Mouse (Mus musculus) right cerebral cortex, postnatal 10 days (tissue): ENCODE measurements around the gene Mlec.
"Not testable (repeated sequence)": the region's sequence is repeated elsewhere in the genome, so short reads cannot be mapped to it uniquely, and the experiment has no call there.

Source experiments
- DNase-seq, 2 experiments: peaks; one replicate each; pipeline ENCODE4 v3.0.0; 2021; ENCODE audit warnings: low spot score in 2 of 2

The Mlec gene

DNA sequence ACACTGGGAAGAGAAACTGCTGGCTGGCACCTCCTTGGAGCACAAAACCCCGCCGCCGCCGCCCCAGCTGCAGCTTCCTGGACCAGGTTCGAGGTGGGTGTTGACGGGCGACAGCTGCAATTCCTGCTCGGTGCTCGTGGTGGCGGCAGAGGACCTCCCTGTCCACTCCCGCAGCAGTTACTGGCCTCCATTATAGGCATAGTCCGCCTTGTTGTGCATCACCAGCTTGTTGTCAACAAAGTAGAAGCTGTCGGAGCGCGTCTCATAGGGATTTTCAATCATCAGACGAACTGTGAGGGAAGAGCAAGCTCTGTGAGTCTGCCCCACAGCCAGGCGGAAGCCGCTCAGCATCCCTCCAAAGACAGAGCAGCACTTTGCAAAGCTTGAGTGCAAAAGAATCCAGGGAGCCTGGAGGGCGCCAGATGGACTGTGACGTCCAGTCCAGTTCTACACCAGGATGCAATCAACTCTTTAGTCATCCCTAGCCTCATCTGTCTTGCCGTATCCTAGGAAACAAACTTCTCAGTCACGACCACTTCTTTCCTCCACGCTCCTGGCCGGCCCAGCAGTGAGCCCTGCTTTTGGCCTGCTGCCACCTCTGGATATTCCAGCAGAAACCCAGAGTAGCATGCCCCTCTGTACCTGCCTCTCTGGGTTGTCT lies 32.6 kb downstream of the Mlec start:
- peak; percentile 87 to 89 for DNase-seq

DNA sequence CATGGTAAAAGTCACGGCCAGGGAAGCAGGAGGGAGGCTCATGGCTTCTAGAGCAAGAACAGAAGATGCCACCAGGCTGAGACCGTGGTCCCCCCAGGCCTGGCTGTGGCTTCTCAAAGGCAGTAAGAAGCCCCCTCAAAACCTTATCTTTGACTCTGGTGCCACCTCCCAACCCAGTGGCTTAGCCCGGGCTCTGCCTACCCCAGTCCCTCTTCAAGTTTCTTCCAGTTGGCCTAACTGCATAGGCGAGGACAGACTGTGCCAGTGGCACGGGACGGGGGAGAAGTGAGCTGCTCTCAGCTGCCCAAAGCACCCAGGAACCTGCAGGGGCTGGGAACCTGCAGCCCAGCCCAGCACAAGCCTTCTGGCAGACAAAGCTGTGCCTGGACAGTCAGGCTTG lies 33.3 kb downstream of the Mlec start:
- no peak for DNase-seq

DNA sequence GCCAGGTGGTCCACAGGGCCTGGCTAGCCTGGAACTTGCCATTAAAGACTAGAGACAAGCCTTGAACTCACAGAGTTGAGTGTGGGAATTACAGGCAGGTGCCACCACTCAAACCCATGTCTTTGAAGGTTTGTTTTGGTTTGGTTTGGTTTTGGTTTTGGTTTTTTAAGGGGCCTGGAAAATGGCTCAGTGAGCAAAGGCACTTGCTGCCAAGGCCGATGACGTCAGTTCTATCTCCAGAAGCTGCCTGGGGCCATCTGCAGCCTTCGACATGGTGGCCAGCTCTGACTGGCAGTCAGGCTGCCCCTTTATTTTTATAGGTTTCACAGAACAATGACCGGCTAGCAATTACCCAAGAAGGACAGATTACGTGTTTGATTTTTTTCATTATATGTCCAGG lies 37.0 kb downstream of the Mlec start:
- DNase-seq = peak in 1 of 2 experiments; percentile 36

DNA sequence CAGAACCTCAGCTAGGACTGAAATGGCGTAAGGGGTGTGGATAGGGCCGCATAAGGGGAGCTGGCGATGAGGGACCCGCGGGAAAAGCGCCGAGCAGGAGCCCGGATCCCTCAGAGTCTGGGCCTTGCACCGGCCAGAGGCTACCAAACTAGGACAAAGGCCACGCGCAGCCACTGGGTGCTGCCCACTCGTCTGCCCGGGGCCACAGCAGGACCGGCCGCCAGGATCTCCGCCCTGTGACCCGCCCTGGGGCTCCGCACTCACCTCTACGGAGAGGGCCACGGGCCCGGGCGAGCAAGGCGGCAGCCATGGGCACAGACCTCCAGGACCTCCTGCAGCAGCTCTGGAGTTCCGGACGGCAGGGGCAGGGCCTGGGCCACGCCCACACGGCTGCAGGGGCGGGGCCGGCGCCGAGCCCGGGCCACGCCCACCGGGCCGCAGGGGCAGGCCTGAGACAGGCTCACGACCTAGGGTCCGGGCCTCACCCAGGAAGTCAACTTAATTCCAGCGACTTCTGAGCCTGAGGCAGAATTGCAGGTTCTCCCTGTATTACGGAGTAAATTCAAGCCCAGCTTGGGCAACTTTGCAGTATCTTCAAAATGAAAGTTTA lies 38.9 kb downstream of the Mlec start, which contains the start of gene Acads:
Gene Acads (minus strand): TSS at position 386 of the 610 bp plus-strand sequence.
- DNase-seq = peak; percentile 67 to 68

DNA sequence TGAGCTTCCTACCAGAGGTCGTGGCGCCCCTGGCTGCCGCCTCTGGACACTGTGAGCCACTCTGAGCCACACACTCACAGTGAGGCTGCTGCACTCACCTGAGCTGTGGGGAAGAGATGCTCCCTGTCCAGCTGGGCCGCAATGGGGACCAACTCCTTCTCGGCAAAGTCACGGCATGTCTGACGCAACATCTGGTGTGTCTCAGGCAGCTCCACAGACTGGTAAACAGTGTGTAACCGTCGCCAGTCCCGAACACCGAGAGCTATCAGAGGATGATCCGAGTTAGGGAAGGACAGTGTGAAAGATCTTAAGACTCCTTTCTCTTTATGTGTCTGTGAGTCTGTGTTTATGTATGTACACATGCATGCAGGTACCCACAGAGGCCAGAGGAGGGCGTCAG lies 40.5 kb downstream of the Mlec start:
- no peak for DNase-seq

DNA sequence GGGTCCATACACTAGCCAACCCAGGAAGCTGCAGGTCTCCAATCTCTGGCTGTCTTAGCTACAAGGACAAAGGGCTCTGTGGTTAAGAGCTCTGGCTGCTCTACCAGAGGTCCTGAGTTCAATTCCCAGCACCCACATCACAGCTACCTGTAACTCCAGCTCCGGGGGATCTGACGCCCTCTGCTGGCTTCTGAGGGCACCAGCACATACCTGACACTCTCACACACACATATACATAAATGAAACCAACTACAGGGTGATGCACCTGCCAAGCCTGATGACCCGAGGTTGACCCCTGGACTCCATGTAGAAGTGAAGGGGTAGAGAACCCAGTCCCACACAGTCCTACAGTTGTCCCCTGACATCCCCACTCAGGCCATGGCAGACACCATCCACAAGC lies 41.6 kb downstream of the Mlec start:
- no peak for DNase-seq

DNA sequence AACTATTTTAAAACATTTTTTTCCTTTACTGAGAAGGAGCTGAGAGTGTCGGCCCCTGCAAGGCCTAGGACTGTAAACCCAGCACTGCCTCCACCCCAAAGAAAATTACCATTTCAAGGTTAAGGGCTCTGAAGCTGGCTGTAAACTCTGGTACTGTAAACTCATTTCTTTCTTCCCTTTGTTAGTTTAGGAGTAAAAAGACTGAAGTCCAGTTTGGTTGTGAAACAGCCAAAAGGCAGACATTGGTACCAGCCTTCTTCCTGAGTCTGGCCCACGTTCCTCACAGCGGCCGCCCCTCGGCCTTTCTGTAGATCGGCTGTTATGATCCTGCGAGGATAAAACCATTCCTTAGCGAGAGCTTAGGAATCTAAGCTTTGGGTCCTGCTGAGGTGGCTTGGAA lies 43.5 kb downstream of the Mlec start:
- DNase-seq = no peak

DNA sequence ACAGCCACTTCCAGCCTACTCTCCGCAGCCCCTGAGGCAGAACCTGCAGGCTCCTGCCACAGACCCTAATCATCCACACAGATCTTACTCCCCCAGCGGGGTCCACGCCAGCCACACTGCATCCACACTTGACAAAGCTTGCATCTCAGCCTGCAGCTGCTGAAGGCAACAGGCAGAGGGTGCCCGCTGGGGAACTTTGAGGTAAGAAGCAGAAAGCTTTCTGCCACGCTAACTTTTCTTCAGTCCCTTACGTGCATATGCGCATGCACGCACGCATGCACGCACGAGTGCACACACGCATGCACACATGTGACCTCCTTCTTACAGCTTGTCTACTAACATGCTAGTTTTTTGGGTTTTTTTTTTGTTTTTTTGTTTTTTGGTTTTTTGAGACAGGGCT lies 44.7 kb downstream of the Mlec start:
- no peak for DNase-seq

DNA sequence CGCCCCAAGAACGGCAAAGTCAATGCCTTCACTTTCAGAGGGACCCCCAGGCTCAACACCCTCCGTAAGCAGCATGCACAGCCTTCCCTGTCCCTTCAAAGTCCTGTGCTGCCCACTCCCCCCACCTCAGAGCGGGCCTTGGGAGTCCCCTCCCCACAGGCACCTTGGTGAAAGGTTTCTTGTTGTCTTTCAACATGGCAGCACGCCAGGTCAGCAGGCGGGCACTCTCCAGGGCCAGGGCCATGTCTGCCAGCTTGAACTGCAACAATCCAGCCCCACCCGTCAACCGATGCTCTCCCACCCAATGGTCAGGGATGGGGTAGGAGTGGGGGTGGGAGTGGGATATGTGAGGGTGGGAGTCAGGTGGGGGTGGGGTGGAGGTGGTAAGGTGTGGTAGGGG lies 46.8 kb downstream of the Mlec start:
- no peak for DNase-seq

DNA sequence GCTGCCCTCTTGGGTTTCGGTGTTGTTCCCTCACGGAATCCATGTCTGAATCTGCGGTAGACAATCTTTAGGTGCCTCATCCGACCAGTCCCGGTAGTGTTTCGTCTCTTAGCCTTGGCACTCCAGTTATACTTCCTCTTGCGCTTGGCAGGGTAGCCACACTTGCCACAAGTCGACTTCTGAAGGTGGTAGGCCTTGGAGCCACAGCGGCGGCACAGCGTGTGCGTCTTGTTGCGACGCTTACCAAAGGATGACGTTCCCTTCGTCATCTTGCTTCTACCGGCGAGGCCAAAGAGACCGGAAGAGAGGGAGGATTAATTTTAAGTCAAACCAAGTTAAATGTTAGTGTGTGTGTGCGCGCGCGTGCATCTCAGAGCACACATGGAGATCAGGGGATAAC lies 54.7 kb downstream of the Mlec start:
- not testable (repeated sequence) for DNase-seq

DNA sequence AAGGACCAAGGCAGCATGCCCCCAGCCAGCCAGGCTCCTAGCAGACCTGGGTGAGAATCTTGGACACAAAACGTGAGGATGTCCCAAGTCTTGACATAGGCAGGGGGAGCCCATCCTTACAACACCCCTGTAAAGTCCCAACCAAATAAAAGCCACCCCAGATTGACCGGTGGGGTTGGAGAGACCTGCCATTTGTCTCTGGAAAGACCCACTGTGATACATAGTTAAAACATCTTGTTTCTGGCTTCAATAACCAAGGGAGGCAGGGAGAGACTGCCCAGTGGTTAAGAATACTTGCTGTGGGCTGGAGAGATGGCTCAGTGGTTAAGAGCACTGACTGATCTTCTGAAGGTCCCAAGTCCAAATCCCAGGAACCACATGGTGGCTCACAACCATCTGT lies 55.7 kb downstream of the Mlec start:
- DNase-seq = no peak

DNA sequence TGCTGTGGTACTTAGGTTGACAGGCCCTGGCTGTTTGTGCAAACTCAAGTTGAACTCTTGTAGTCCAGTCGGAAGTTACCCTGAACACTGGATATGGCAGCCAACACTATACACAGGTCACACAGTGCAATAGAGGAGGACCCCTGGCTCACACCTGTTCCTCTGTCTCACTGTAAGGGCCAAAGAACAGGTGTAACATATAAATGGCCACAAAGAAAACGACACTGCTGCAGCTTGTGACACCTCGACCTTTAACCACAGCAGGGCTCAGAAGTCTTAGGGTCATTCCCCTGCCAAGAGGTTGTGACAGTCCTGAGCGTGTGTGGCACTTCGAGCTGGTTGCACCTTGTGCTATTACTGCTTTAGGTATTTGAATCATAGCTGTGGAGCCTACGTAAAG lies 57.5 kb downstream of the Mlec start:
- no peak for DNase-seq

DNA sequence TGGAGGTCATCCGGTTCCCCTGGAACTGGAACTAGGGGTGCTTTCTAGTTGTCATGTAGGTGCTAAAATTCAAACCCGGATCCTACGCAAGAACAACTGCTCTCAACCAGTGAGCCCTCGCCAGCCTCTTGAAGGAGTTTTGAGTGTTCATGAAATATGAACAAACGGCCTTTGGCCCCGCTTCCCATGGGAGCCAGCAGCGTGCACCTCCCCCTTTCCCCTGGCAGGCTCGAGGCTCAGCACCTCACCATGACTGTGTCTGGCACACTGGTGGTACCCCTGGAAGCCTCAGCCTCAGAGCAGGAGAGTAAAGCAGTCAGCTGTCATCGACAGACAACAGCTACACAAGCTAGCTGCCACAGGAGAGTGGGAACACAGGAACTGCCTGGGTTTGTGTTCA lies 58.0 kb downstream of the Mlec start:
- DNase-seq = no peak

DNA sequence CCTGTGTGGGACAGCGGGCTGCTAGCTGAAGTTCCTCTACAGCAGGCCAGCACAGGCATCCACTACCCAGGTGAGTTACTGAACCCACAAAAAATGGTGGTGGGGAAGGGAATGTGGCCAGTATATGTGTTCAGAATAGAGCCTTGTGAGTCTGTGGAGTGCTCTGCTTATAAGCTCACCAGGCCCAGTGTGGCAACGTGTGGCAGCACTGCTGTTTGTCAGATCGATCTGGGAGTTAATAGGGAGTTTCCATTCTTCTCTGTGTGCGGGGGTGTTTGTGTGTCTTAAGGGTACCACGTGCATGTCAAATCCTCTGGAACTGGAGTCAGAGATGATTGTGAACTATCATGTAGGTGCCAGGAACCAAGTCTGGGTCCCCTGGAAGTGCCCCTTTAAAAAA lies 58.4 kb downstream of the Mlec start:
- DNase-seq = no peak

DNA sequence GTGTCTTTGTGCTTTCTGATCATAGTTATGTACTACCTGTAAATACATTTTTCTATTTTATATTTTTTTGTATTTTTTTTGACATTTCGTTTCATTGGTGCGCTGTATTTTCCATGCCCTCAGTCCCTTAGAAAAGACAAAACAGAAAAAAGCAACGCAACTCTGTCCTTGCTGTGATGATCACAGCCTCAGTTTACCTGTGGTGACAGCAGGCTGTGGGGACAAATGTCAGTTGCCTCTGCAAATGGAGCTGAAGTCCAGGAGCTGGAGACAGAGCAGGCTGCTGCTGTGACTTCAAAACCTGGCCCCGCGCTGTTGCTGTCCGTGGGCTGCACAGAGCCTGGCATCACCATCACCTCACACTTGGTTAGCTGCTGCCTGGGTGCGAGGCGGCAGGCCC lies 59.8 kb downstream of the Mlec start, which contains the start of gene Gm10401:
Gene Gm10401 (minus strand): TSS at position 101 of the 400 bp plus-strand sequence.
- no peak for DNase-seq
